In genomic region chr10:61605851-61606250, GRCm38 (mm10) we compare ENCODE assay signal across 9 mouse cellular contexts. TPM values are rescaled to one million over a fixed set of nuclear protein-coding genes. Genes with fewer than 3 reads are reported as not detected.
DNase-seq lines count a peak whose midpoint lies in the region; ATAC-seq and TF ChIP-seq lines count a peak whose summit lies in the region.
"Had no signal": no experiment of that assay in that cellular context is flagged by ENCODE, and none has a peak within 500 bp of the region (broad histone marks: within the 10 kb centered on the region; RNA-seq: fewer than 3 reads in every experiment).

No protein-coding gene starts in this region.

- WGBS in hindbrain, embryonic 10.5 days, result 16% methylated on average over 8 of the region's 8 CpGs
- 16% methylated on average over 8 of the region's 8 CpGs for WGBS in hindbrain, embryonic 16.5 days
- WGBS in intestine, postnatal 0 days, result 13% methylated on average over 8 of the region's 8 CpGs

- ATAC-seq in hindbrain, embryonic 16.5 days, result no peak
- ATAC-seq in intestine, postnatal 0 days, result no peak; the same call in 1 of the 2 replicates

- H3K4me1 ChIP-seq in hindbrain, embryonic 10.5 days (replicated peaks), result 0 out of 2 replicates have a peak, but pooled peaks cover 9% of the 10 kb centered on the region
- H3K4me1 ChIP-seq in hindbrain, embryonic 16.5 days (ENCODE audit: control insufficient read depth, insufficient read depth, low read depth, low read length), result no peaks in the 10 kb centered on the region
- H3K4me1 ChIP-seq in embryonic fibroblast, embryonic 13.5 days (ENCODE audit: control insufficient read depth, insufficient read depth, low read length), result no peaks in the 10 kb centered on the region
- H3K4me1 ChIP-seq in intestine, postnatal 0 days (replicated peaks; ENCODE audit: control insufficient read depth, insufficient read depth, low read length), result no peaks in the 10 kb centered on the region
- H3K4me1 ChIP-seq: lung, embryonic 15.5 days had no signal

- no peak overlapping the region for H3K4me2 ChIP-seq in hindbrain, embryonic 16.5 days (ENCODE audit: low read length)
- no peak overlapping the region for H3K4me2 ChIP-seq in intestine, postnatal 0 days (replicated peaks; ENCODE audit: low read depth)
- H3K4me2 ChIP-seq: lung, embryonic 15.5 days had no signal

- peak; percentile 61; the same call in 1 of the 2 replicates for TF ChIP-seq CTCF in embryonic fibroblast, embryonic 13.5 days (IDR thresholded peaks at IDR 0.05; ENCODE audit: borderline replicate concordance, insufficient read depth, low read length)
- TF ChIP-seq CTCF in intestine, postnatal 0 days (IDR thresholded peaks at IDR 0.05; ENCODE audit: low read depth), result peak; percentile 85

- H3K9ac ChIP-seq in hindbrain, embryonic 16.5 days (ENCODE audit: low read depth, low read length), result no peak overlapping the region
- no peak overlapping the region for H3K9ac ChIP-seq in intestine, postnatal 0 days (ENCODE audit: low read depth, low read length)
- H3K9ac ChIP-seq: lung, embryonic 15.5 days had no signal

- peak; percentile 71 for DNase-seq in hindbrain, embryonic 10.5 days (ENCODE audit: low spot score)
- peak; percentile 40 to 62 for DNase-seq in CD8-positive naive resting alpha-beta T cell, adult 2 months (ENCODE audit: low read depth in 2 of 2, low spot score in 2 of 2)
- peak; percentile 67 to 75 for DNase-seq in adrenal gland, postnatal 36 days
- peak; percentile 41 for DNase-seq in lung, postnatal 25 days (ENCODE audit: low spot score)
- peak; percentile 60 to 82 for DNase-seq in spleen, postnatal 4 days (ENCODE audit: low spot score in 2 of 2)

- TF ChIP-seq POLR2A in embryonic fibroblast, embryonic 13.5 days (IDR thresholded peaks at IDR 0.05; ENCODE audit: low read depth, low read length), result no peak

- no peaks in the 10 kb centered on the region for H3K36me3 ChIP-seq in hindbrain, embryonic 10.5 days
- H3K36me3 ChIP-seq in hindbrain, embryonic 16.5 days (ENCODE audit: control insufficient read depth, insufficient read depth, low read length), result no peaks in the 10 kb centered on the region
- no peaks in the 10 kb centered on the region for H3K36me3 ChIP-seq in intestine, postnatal 0 days (ENCODE audit: control insufficient read depth, insufficient read depth)
- H3K36me3 ChIP-seq: lung, embryonic 15.5 days had no signal

- H3K4me3 ChIP-seq in hindbrain, embryonic 10.5 days, result no peak overlapping the region
- no peak overlapping the region for H3K4me3 ChIP-seq in hindbrain, embryonic 16.5 days (ENCODE audit: low read length)
- no peak overlapping the region for H3K4me3 ChIP-seq in embryonic fibroblast, embryonic 13.5 days (ENCODE audit: insufficient read depth, low read length)
- no peak overlapping the region for H3K4me3 ChIP-seq in intestine, postnatal 0 days (ENCODE audit: low read depth, low read length)
- H3K4me3 ChIP-seq: lung, embryonic 15.5 days had no signal

- H3K27ac ChIP-seq in hindbrain, embryonic 10.5 days, result no peak overlapping the region
- no peak overlapping the region for H3K27ac ChIP-seq in hindbrain, embryonic 16.5 days (ENCODE audit: low read depth, low read length)
- H3K27ac ChIP-seq in embryonic fibroblast, embryonic 13.5 days (ENCODE audit: insufficient read depth, low read length), result no peak overlapping the region
- no peak overlapping the region for H3K27ac ChIP-seq in intestine, postnatal 0 days (ENCODE audit: low read depth, low read length)
- H3K27ac ChIP-seq: lung, embryonic 15.5 days had no signal

- no peaks in the 10 kb centered on the region for H3K9me3 ChIP-seq in hindbrain, embryonic 10.5 days
- no peaks in the 10 kb centered on the region for H3K9me3 ChIP-seq in hindbrain, embryonic 16.5 days (ENCODE audit: control insufficient read depth, low read length)
- H3K9me3 ChIP-seq in intestine, postnatal 0 days (ENCODE audit: control insufficient read depth), result no peaks in the 10 kb centered on the region
- H3K9me3 ChIP-seq: lung, embryonic 15.5 days had no signal

- peaks cover 12% of the 10 kb centered on the region; the same call in 1 of the 2 replicates for H3K27me3 ChIP-seq in hindbrain, embryonic 10.5 days (ENCODE audit: insufficient read depth, poor library complexity, severe bottlenecking)
- H3K27me3 ChIP-seq in hindbrain, embryonic 16.5 days (replicated peaks; ENCODE audit: control insufficient read depth, insufficient read depth, low read length), result peaks cover 2% of the 10 kb centered on the region
- 0 out of 2 replicates have a peak, but pooled peaks cover 4% of the 10 kb centered on the region for H3K27me3 ChIP-seq in intestine, postnatal 0 days (replicated peaks; ENCODE audit: control insufficient read depth, insufficient read depth, low read length)

RNA-seq across cellular contexts. Expression of gene Npffr1, which starts 10.6 kb away (rescaled TPM):
- 0.09 and 0.19 TPM in 2 replicates for polyA plus RNA-seq in hindbrain, embryonic 10.5 days (2016; fragmentation: Nextera tagmentation; extraction: Ambion mirVana)
- polyA plus RNA-seq in hindbrain, embryonic 16.5 days (2015; fragmentation: Nextera tagmentation; extraction: Ambion mirVana), result 0.97 and 1.5 TPM in 2 replicates
- total RNA-seq in adrenal gland, postnatal 36 days (2021), result under 1 TPM; 0.26 to 0.33 TPM
- polyA plus RNA-seq in embryonic fibroblast, embryonic 13.5 days (2011; ENCODE audit: insufficient read length, low read depth, missing spikeins), result 0.47 and 1.2 TPM in 2 replicates
- 0.16 and 0.17 TPM in 2 replicates for polyA plus RNA-seq in intestine, postnatal 0 days (2015; fragmentation: Nextera tagmentation; extraction: Ambion mirVana)

RNA-seq across cellular contexts. Expression of gene Ppa1, which starts 42.5 kb away (rescaled TPM):
- 293 and 337 TPM in 2 replicates for polyA plus RNA-seq in hindbrain, embryonic 10.5 days (2016; fragmentation: Nextera tagmentation; extraction: Ambion mirVana)
- 207 and 226 TPM in 2 replicates for polyA plus RNA-seq in hindbrain, embryonic 16.5 days (2015; fragmentation: Nextera tagmentation; extraction: Ambion mirVana)
- total RNA-seq in adrenal gland, postnatal 36 days (2021), result 100 to 1,000 TPM; 133 to 148 TPM
- 67.1 and 70.0 TPM in 2 replicates for polyA plus RNA-seq in embryonic fibroblast, embryonic 13.5 days (2011; ENCODE audit: insufficient read length, low read depth, missing spikeins)
- 194 and 204 TPM in 2 replicates for polyA plus RNA-seq in intestine, postnatal 0 days (2015; fragmentation: Nextera tagmentation; extraction: Ambion mirVana)
